Mouse (Mus musculus) myocyte (in vitro differentiated cells): ENCODE data around the gene Asl. TPM values are rescaled to one million over a fixed set of nuclear protein-coding genes. Genes with fewer than 3 reads are reported as not detected.

Experiments used
- H3K27me3 ChIP-seq: one replicate; pipeline ENCODE4 v1.6.1; 2011; ENCODE audit not compliant: control insufficient read depth, insufficient read depth, insufficient read length
- H3K36me3 ChIP-seq: one replicate; pipeline ENCODE4 v1.6.1; 2011; ENCODE audit not compliant: control insufficient read depth, insufficient read depth
- H3K4me2 ChIP-seq: one replicate; pipeline ENCODE4 v1.6.1; 2011; ENCODE audit warnings: low read depth, control low read depth
- H3K4me3 ChIP-seq: one replicate; pipeline ENCODE4 v1.5.1; 2011; ENCODE audit warnings: mild to moderate bottlenecking, control low read depth, moderate library complexity
- H3K79me2 ChIP-seq: one replicate; pipeline ENCODE4 v1.6.1; 2011; ENCODE audit not compliant: control insufficient read depth, insufficient read depth
- H3ac ChIP-seq: one replicate; pipeline ENCODE4 v1.6.1; 2011; ENCODE audit not compliant: control insufficient read depth, insufficient read length
- CEBPB ChIP-seq: IDR thresholded peaks from 2 replicates; pipeline ENCODE4 v1.6.1; 2011; ENCODE audit warnings: mild to moderate bottlenecking, moderate library complexity; ENCODE audit not compliant: poor library complexity, insufficient read depth, severe bottlenecking
- E2F4 ChIP-seq: IDR thresholded peaks from one replicate; pipeline ENCODE4 v1.6.1; 2011; ENCODE audit warnings: mild to moderate bottlenecking, control low read depth, moderate library complexity; ENCODE audit not compliant: insufficient read depth
- MAX ChIP-seq: IDR thresholded peaks from one replicate; pipeline ENCODE4 v1.6.1; 2011; ENCODE audit warnings: low read depth, mild to moderate bottlenecking, control low read depth
- MYOD1 ChIP-seq, 3 experiments: IDR thresholded peaks; one replicate each; pipeline ENCODE4 v1.6.1; 2011; ENCODE audit warnings: control low read depth in 2 of 3, low read depth in 2 of 3, mild to moderate bottlenecking in 2 of 3, moderate library complexity in 1 of 3; ENCODE audit not compliant: insufficient read length in 2 of 3, control insufficient read depth in 1 of 3
- MYOG ChIP-seq, 3 experiments: IDR thresholded peaks; one replicate each; pipeline ENCODE4 v1.6.1; 2011; ENCODE audit warnings: control low read depth in 2 of 3, low read depth in 2 of 3, mild to moderate bottlenecking in 2 of 3; ENCODE audit not compliant: insufficient read length in 2 of 3, control insufficient read depth in 1 of 3, insufficient read depth in 1 of 3
- POLR2A ChIP-seq: IDR thresholded peaks from one replicate; pipeline ENCODE4 v1.6.1; 2011; ENCODE audit warnings: low read depth, mild to moderate bottlenecking, control low read depth, moderate library complexity; ENCODE audit not compliant: insufficient read length
- POLR2AphosphoS2 ChIP-seq: IDR thresholded peaks from one replicate; pipeline ENCODE4 v1.6.1; 2011; ENCODE audit warnings: low read depth, control low read depth; ENCODE audit not compliant: insufficient read length
- REST ChIP-seq: IDR thresholded peaks from one replicate; pipeline ENCODE4 v1.6.1; 2011; ENCODE audit warnings: mild to moderate bottlenecking, control low read depth, moderate library complexity; ENCODE audit not compliant: insufficient read depth, insufficient read length
- SRF ChIP-seq: IDR thresholded peaks from one replicate; pipeline ENCODE4 v1.6.1; 2011; ENCODE audit warnings: low read depth; ENCODE audit not compliant: control insufficient read depth, insufficient read length
- TCF12 ChIP-seq: IDR thresholded peaks from one replicate; pipeline ENCODE4 v1.6.1; 2011; ENCODE audit warnings: mild to moderate bottlenecking, control low read depth; ENCODE audit not compliant: poor library complexity, insufficient read depth, severe bottlenecking
- TCF3 ChIP-seq: IDR thresholded peaks from one replicate; pipeline ENCODE4 v1.6.1; 2011; ENCODE audit warnings: low read depth, control low read depth; ENCODE audit not compliant: insufficient read length
- USF1 ChIP-seq: IDR thresholded peaks from one replicate; pipeline ENCODE4 v1.6.1; 2011; ENCODE audit warnings: low read depth, mild to moderate bottlenecking, control low read depth, moderate library complexity
- polyA plus RNA-seq: library from polyadenylated mRNA; unstranded; fragments of >200 nt; fragmentation: generic; extraction: Trizol; gene quantifications from one replicate; pipeline ENCODE4 v1.2.1, GENCODE M21; 2012; ENCODE audit warnings: missing spikeins

Asl gene
- polyA plus RNA-seq, 1 experiment = 45.8 TPM

DNA sequence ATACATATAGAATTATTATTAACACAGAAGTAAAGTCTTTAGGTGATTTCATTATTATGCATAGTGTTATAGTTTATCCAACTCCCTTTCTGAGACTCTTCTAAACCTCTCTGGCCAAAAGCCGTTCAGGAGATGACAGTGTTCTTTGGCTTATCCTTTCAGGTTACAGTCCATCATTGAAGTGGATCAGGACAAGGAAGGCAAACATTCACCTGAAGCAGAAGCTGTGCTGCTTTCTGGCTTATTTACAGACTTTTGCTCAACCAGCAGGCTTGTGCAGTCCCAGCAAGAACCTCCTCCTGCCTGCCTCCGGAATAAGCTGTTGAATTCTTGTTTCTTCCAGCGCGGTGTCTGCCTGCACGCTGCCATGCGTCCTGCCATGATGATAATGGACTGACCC is 44.0 kb upstream of the Asl start, which contains the start of gene Tpst1:
Gene Tpst1 (plus strand): TSS at position 301 of the 400 bp plus-strand sequence.
- no peak within 1 kb of the TSS for H3K4me2 ChIP-seq
- no peaks in the 10 kb centered on the region for H3K79me2 ChIP-seq
- H3K27me3 ChIP-seq = no peaks in the 10 kb centered on the region
- no peak for TF ChIP-seq MAX
- no peak for TF ChIP-seq CEBPB
- no peak for TF ChIP-seq USF1
- TF ChIP-seq POLR2A = no peak
- TF ChIP-seq SRF = no peak
- no peak for TF ChIP-seq MYOG (IDR thresholded peaks at IDR 0.05; ENCODE audit: control insufficient read depth in 1 of 3, insufficient read depth in 1 of 3, insufficient read length in 2 of 3, low read depth in 2 of 3)
- no peak for TF ChIP-seq TCF12
- H3K36me3 ChIP-seq = no peaks in the 10 kb centered on the region
- no peak within 1 kb of the TSS for H3ac ChIP-seq
- no peak within 1 kb of the TSS for H3K4me3 ChIP-seq

DNA sequence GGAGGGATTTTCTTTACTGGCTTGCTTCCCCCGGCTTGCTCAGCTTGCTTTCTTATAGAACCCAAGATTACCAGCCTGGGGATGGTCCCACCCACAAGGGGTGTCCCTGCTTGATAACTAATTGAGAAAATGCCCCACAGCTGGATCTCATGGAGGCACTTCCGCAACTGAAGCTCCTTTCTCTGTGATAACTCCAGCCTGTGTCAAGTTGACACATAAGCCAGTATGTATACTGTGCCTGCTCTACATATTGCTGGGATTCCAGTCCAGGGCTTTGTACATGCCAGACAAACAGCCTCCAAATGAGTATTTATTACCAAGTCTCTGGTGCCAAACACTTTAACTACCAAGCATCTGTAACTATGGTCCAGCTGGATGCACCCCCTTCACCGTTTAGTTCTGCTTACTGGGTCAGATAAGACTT is 38.8 kb upstream of the Asl start:
- Histone ChIP-seq H3K27me3 (no peaks in the 10 kb centered on the region), H3ac (no peak overlapping the region), H3K4me3 (no peak overlapping the region), H3K36me3 (no peaks in the 10 kb centered on the region), H3K4me2 (no peak overlapping the region), H3K79me2 (no peaks in the 10 kb centered on the region)
- TF ChIP-seq MYOD1 (IDR thresholded peaks at IDR 0.05; ENCODE audit: control insufficient read depth in 1 of 3, insufficient read length in 2 of 3, low read depth in 2 of 3) (no peak), REST (no peak), POLR2A (no peak), CEBPB (no peak), SRF (no peak), USF1 (no peak)

DNA sequence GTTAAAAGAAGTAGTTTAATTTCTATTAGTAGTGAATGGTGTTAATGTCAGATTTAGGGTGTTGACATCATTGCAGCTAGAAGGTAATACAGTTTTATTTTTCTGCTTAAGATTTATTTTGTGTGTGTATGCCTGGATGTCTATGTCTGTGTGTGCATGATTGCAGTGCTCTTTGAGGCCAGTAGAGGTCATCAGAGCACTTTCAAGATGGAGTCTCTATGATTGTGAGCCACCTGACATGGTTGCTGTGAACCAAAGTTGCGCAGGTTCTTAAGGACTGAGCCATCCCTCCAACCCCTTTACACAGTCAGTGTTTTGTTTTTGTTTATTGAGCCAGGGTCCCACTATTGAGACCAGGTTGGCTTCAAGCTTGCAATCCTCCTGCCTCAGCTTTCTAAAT is 36.5 kb upstream of the Asl start:
- Histone ChIP-seq H3K4me2 (no peak overlapping the region), H3K27me3 (no peaks in the 10 kb centered on the region), H3K79me2 (no peaks in the 10 kb centered on the region), H3ac (no peak overlapping the region), H3K4me3 (no peak overlapping the region), H3K36me3 (no peaks in the 10 kb centered on the region)
- no peak for TF ChIP-seq TCF12
- TF ChIP-seq POLR2AphosphoS2 = no peak
- no peak for TF ChIP-seq POLR2A

DNA sequence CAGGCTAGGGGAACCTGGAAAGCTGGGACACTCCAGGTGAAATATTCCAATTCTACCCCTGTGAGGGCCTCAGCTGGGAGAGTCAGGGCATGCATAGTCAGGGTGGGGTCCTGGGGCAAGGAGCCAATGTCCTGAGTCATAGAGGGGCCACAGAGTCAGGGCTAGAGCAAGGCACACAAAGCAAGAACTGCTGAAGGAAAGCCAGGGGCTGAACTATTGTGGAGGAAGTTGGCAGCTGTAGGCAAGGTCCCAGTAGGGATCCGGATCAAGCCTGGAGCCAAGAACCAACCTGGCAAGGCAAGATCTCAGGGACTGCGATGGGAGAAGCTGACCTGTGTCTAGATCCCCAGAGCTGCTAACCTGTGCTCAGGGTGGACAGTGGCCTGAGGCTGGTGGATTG is 34.7 kb upstream of the Asl start:
- H3ac ChIP-seq = no peak overlapping the region
- no peaks in the 10 kb centered on the region for H3K79me2 ChIP-seq
- no peak for TF ChIP-seq TCF3
- TF ChIP-seq E2F4 = no peak
- TF ChIP-seq MYOD1 (IDR thresholded peaks at IDR 0.05; ENCODE audit: control insufficient read depth in 1 of 3, insufficient read length in 2 of 3, low read depth in 2 of 3) = no peak
- TF ChIP-seq USF1 = no peak
- no peak for TF ChIP-seq SRF
- no peak for TF ChIP-seq REST
- TF ChIP-seq MAX = no peak
- TF ChIP-seq POLR2A = no peak
- no peak for TF ChIP-seq MYOG (IDR thresholded peaks at IDR 0.05; ENCODE audit: control insufficient read depth in 1 of 3, insufficient read depth in 1 of 3, insufficient read length in 2 of 3, low read depth in 2 of 3)
- no peak for TF ChIP-seq POLR2AphosphoS2
- TF ChIP-seq CEBPB = no peak
- no peak for TF ChIP-seq TCF12
- no peak overlapping the region for H3K4me2 ChIP-seq
- H3K4me3 ChIP-seq = no peak overlapping the region
- H3K36me3 ChIP-seq = peaks cover 7% of the 10 kb centered on the region
- no peaks in the 10 kb centered on the region for H3K27me3 ChIP-seq

DNA sequence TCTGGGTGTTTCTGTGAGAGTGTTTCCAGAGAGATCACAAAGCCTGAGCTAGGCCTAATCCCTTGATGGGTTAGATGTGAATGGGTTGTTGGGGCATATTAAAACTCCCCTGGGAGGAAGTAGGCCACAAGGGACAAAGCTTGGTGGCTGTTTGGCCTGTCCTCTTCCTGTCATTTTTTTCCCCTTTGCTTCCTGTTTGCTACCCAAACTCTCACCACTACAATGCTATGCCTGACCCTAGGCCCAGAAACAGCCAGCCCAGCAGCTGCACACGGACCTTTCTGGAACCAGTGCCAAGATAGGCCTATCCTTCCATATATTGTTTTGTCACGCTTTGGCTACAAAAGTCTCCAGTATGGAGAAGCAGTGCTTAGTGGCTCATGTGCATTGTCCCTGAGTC is 33.0 kb upstream of the Asl start:
- H3K27me3 ChIP-seq = no peaks in the 10 kb centered on the region
- no peak for TF ChIP-seq E2F4
- peaks cover 7% of the 10 kb centered on the region for H3K36me3 ChIP-seq
- H3ac ChIP-seq = no peak overlapping the region
- H3K4me2 ChIP-seq = no peak overlapping the region
- H3K4me3 ChIP-seq = no peak overlapping the region
- no peaks in the 10 kb centered on the region for H3K79me2 ChIP-seq

DNA sequence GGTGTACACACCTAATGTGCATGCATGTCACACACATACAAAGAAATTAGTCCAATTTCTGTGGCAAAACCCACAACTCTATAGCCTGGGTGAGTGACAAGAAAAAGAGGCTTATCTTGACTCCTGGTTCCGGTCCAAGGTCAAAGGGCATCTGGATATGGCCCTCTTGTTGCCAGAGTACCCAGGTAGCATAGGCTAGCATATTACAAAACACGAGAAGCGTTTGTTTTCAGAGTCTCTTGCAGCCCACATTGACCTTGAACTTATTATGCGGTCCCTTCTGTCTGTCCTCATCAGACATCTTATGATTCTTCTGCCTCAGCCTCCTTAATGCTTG is 31.2 kb upstream of the Asl start:
- peaks cover 9% of the 10 kb centered on the region for H3K36me3 ChIP-seq
- no peak overlapping the region for H3K4me3 ChIP-seq
- no peaks in the 10 kb centered on the region for H3K27me3 ChIP-seq
- no peaks in the 10 kb centered on the region for H3K79me2 ChIP-seq
- no peak overlapping the region for H3K4me2 ChIP-seq
- H3ac ChIP-seq = no peak overlapping the region
- TF ChIP-seq TCF12 (no peak), TCF3 (no peak), E2F4 (no peak), USF1 (no peak), POLR2AphosphoS2 (no peak), MAX (no peak), MYOD1 (IDR thresholded peaks at IDR 0.05; ENCODE audit: control insufficient read depth in 1 of 3, insufficient read length in 2 of 3, low read depth in 2 of 3) (no peak), CEBPB (no peak), MYOG (IDR thresholded peaks at IDR 0.05; ENCODE audit: control insufficient read depth in 1 of 3, insufficient read depth in 1 of 3, insufficient read length in 2 of 3, low read depth in 2 of 3) (no peak), POLR2A (no peak), SRF (no peak), REST (no peak)
